Mouse (Mus musculus) layer of hippocampus, postnatal 10 days (tissue): ENCODE data around the gene Glb1l2. TPM values are rescaled to one million over a fixed set of nuclear protein-coding genes. Genes with fewer than 3 reads are reported as not detected.

Experiments
- DNase-seq, 2 experiments: peaks; one replicate each; pipeline ENCODE4 v3.0.0; 2021; ENCODE audit warnings: low spot score in 2 of 2
- long read RNA-seq: library from polyadenylated mRNA; stranded (forward); transcript quantifications from one replicate; pipeline ENCODE4 v2.0.0, GENCODE M21; 2023
- total RNA-seq, 2 experiments: library from RNA; stranded (reverse); gene quantifications; 2 replicates each; pipeline ENCODE4 v1.2.3; 2021

Gene Glb1l2
- 1 to 10 TPM; 1.0 to 1.3 TPM for total RNA-seq
- long read RNA-seq, partial matches to known transcripts, result 0 of 3 reads
- long read RNA-seq, other reads (novel, unspliced or antisense), result 0 of 3 reads

DNA sequence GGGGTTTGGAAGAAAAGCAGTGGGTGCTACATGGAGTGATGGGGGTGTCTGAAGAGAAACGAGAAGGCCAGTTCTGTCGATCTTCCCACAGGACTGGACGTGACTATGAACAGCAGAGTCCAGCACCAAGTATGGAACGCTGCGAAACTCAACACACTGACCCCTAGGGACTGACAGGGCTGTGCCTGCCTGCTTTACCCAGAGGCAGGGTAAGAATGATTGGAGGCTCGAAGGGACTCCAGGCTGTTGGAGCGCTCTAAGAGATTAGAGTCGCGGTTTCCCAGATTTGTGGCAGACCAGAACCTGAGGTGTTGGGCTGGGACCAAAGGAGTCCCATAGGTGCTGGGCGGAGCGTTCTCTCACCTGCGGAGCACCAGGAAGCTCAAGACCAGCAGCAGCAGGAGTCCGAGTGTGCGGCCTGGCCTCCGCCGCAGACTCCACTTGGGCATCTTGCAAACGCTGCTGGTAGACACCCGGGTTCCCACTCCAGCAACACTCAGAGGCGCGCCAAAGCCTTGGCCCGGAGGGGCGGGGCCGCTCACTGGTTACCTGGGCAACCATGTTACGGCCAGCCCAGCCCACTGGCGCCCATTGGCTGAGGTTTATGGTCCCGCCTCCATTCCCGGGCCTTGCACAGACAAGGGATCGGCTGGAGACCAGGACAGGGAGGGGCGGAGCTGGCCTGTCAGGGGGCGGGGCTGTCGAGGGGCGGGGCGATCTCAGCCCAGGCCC lies at the start of gene Glb1l2:
Gene Glb1l2 (minus strand): TSS at position 534 of the 732 bp plus-strand sequence.
- DNase-seq, result peak; percentile 90

DNA sequence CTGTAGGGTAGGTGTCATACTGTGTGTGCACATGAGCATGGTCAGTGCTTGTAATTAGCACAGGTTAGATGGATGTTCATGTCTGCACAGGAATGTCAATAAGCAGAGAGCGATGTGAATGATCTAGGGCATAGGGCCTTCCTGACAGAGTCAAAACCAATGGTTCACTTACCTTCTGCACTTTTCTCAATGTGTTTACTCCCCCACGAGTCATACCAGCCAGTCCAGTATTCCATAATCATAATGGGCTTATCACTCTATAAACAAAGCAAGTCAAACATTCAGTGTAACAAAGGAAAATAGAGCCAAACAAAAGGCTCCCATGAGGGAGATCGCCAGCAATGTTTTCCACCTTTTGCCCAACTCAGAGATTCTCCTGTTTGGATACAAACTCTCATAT lies 24.8 kb upstream of the Glb1l2 start:
- DNase-seq, result no peak

DNA sequence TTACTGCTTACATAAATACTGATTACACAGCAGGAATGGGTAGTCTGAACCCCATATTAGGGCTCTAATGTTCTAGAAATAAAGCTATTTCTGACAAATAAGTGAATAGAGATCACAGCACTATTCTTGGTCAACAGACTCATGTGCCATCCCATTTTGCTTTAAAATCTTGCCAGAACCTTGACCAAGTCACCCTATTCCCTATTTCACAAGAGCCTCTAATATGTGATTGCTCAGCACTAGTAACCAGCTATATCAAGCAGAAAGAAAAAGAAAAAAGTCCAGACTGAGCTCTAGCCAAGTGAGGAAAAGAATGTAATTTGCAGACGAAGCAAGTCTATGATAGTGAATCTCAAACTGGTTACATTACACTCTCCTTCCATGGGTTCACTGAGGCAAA lies 13.7 kb upstream of the Glb1l2 start:
- no peak for DNase-seq

DNA sequence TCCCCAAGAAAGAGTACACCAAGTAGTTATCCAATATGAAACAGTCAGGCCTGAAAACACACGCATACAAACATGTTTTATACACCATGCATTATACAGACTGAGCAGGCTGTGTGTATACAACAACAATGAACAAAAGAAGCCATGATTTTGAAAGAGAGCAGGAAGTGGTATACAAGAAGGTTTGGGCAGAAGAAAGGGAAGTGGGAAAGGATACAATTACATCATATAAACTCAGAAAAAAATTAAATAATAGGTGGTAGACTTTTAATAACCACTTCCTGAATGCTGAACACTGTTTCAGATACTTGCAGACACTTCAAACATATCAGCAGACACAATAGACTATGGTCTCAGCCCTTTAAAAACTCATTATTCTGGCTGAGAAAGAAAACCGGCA lies 2.5 kb upstream of the Glb1l2 start:
- DNase-seq, result no peak

DNA sequence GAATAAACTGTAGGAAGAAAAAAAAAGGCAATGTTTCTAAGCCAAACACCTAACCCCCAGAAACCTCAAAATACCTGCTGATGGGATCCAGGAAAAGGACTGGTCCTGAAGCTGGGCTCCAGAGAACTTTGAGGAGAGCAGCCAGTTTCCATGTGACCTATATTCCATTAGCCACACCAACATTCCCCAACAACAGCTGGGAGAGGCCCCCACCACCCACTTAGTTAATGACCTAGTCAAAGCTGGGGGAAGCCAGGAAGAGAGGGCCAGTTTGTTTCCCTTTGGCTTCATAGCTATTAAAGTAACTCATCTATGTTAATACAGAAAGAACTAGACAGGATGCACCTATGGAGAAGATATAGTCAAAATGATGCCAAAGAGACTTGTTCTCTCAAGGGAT lies 1.9 kb downstream of the Glb1l2 start:
- no peak for DNase-seq

DNA sequence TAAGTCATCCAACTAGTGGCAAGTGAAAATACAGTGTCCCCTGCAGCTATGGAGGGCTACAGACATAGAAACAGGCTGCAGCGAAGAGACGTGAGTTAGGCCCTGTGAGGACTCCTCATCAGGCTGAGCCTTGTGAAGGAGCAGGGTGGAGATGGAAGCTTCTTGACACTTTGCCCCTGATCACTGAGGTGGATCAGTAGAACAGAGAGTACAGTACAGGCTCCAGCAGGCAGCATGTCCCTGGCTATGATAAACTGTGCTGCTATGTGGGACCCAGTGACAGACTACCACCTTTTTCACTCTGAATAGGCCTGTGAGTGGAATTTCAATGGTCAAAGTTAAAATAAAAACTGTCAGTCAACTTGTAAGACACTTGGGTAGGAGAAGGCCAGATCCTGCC lies 5.9 kb downstream of the Glb1l2 start:
- DNase-seq, result no peak

DNA sequence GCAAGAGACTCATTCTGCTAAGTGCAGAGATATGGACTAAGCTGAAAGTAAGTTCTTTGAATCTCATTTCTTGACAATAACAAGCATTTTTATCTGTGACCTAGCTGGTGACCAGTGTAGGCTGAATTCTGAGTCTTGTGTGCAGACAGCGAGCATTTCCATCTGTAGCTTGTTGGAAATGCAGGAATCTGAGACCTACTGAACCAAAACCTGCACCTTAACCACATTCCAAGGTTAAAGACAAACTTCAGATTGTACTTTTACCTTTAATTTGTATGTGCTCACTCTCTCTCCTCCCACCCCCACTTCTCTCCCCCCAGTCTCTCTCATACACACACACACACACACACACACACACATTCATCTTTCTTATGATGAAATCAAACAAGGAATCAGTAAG lies 7.5 kb downstream of the Glb1l2 start:
- DNase-seq, result no peak

DNA sequence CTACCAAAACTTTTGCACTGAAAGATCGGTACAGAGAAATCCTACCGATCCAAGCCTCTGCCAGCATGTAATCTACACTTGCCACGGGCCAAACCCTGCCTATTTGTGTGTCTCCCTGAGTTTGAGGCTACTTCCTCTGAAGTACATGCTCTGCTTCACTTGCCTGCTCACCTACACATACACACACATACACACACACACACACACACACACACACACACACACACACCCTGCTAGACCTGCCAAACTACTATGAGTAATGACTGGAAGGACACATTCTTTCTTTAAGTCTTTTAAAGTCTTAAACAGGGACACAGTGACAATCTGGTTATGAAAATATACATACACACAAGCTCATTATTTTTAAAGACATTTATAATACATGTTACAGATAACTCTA lies 8.1 kb downstream of the Glb1l2 start:
- DNase-seq, result no peak

DNA sequence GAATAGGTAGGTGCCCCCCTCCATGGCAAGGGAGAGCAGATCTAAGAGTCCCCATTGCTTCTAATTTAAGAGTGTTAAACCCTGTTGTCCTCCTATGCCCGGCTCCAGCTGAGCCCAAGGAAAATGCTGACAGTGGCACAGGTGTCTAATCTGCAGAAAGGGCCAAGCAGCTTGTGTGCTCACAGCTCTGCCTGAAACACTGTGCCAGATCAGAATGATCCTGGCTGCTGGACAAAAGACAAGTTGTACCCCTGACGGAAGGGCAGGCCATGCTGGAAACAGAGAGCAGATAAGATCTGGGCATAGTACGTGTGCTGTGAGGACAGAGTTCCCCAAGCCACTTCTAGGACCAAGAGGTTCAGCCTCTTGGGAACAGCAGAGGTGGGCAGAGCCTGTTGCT lies 13.4 kb downstream of the Glb1l2 start:
- DNase-seq, result no peak

DNA sequence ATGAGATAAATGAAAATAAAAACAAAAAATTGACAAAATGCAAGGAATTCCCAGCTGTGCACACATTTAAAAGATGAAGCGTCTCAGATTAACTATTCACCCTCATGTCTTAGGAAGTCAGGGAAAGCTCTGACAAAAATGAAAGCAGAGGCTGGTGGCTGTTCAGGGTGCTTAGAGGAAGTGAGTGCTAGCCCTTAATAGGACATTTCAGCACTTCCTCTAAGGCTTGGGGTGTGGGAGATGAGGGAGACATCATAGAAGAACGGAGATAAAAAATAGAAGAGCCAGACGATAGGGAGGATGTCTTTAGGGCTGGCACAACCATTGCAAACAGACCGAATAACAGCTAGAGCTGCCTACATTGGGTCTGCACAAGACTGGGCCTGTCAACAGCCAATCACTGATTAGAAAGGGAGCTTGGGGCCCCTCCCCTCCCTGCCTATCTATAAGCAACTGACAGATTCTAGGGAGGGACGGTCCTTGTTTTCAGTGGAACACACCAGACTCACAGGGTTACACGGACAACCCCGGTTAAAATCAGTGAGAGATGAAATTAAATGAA lies 22.8 kb downstream of the Glb1l2 start:
- DNase-seq, result no peak

DNA sequence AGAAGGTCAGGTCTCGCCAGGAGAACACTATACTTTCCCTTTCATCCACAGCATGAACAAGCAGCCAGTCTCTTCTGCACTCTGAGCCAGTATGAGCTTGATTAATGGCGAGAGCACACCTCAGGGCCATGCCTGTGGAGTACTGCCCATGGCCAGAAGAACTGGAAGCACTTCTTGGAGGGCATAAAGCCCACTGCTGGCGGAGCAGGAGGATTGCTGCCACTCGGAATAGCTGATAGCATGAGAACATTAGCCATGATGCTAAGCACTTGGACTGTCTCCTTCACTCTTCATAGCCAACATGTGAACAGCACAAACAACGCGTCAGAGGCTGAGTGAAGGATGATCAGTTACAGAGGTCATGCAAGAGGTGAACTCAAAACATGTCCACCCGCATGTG lies 27.8 kb downstream of the Glb1l2 start:
- no peak for DNase-seq

DNA sequence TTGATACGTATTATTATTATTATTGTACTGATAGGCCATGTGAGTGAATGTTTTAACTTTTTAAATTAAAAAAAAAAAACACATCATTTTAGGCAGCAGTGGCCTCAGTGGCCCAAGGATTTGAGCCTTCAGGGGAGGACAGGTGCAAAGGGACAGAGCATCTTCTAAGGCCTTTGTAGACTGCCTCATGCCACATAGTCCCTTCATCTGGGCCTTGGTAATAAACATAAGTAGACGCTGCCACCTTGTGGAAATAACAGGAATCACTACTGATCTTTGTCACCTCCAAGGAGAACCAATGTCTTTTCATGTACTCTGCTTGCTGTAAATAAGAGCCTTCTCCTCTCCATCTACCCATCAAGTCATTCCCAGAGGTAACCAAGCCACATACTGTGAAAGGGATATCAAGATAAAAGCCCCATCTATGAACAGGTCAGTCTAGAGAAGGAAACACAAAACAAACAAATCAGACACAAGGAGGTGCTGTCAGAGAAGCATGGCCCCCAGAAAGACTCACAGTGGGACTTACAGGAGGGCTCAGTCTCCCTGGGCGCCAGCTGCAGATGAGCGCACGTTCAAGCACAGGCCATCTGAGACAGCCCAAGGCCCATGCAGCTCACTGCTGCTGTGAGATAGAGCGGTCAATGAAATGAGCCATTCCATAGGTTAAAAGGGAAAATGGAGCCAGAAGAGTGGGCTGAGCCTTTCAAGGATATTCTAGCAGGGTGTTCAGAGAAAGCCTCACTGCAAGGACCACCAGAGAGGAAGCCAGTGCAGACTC lies 30.0 kb downstream of the Glb1l2 start:
- DNase-seq, result peak; percentile 49 to 68

DNA sequence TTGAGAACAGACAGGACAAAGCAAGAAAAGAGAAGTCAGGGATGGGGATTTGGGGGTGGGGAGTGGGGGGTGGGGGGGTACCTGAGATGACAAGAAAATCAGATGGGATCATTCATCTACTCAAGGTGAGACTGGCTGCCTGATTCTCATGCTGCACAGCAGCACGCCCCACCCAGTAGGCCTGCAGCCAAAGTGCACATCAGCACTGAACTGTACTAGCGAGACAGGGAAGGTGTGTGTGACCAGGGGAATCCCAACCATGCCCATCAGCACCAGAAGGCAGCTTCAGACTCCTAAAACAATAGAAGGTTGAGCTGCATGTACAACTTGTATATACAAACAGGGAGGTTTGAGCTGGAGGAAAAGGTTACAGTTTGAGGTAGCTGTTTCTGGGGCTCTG lies 30.6 kb downstream of the Glb1l2 start:
- DNase-seq, result no peak

DNA sequence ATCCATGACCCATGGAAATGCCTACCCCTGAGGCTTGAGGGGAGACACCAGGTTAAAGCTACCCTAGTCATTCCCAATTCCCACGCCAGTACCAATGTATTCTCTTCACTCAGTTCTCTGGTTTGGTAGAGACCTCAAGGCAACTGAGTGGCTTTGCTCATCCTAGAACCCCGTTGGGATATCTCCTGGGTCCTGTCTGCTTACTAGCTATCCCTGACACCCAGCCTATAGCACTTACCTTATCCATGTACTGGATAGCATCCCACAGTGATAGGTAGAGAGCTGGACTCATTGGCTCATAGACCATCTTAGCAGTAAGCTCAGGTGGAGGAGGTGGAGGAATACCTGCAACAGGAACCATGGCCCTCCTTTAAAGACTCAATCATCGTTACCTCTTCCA lies 38.1 kb downstream of the Glb1l2 start:
- DNase-seq, result no peak

DNA sequence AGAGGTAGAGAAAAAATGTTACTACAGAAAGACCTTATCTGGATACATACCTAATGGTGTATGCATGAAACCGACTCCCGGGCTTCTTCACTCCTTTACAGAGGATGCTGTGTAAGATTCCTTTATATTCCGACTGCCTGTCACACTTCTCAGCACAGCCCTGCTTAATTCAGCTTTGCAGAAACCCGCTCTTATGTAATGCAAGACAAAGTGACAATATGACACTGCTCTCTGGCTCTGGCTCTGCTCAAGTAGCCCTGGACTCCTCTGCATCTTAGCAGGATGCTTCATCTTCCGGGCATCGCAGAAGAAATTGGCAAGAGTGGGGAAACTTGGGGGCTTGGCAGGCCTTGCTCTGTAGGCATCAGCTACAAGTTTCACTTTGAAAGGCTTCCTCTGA lies 43.8 kb downstream of the Glb1l2 start:
- DNase-seq, result no peak

DNA sequence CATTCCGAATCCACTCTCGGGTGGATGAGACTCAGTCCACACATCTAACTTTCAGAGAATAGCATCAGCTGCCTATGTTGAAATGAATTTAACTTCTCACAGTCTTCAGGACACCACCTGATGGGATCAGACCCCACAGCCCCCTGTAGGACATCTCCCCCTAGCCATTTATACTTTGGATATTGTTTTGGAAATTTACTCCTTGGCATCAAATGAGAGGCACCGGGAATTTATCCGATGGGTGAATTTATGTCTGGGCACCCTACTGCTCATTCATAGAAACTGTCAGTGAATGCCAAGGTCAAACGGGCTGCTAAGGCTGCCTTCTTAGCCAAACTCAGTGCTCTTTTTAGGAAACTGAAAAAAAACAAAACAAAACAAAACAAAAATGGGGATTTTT lies 45.7 kb downstream of the Glb1l2 start:
- no peak for DNase-seq

DNA sequence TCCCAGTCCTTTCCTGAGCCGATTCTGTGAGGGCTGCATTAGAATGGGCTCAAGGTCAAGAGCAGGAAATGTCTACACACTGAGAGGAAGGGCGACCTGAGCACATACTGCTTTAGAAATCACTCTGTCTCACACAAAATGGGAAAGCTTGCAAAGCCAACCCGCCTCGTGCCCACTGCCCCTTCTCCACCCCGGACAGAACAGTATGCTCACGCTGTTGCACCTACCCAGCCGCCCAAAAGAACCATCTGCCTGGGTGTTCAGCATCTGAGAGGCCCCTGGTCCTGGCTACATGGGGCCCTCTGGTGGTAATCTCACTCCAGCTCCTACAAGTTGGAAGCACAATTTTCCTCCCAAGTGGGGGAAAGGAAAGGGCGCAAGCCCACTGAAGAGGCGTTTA lies 46.2 kb downstream of the Glb1l2 start:
- peak; percentile 68 to 78 for DNase-seq

DNA sequence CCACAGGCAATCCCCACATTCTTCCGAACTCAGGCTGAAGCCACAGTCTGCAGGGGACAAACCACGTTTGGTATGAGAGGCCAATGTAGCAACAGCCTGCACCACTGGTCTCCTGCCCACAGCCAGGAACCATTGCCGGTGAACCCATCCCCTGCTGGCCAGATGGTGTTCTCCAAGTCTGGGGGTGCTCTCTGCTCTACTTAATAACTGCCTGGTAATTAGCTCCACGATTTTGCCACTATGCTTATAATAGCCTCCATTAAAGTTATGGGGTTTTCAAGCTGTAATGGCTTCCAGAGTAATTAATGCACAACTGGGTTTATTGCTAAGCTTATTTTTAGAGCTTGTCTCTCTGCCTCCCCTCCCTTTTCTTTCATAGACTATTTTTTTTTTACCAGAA lies 57.4 kb downstream of the Glb1l2 start:
- no peak for DNase-seq

DNA sequence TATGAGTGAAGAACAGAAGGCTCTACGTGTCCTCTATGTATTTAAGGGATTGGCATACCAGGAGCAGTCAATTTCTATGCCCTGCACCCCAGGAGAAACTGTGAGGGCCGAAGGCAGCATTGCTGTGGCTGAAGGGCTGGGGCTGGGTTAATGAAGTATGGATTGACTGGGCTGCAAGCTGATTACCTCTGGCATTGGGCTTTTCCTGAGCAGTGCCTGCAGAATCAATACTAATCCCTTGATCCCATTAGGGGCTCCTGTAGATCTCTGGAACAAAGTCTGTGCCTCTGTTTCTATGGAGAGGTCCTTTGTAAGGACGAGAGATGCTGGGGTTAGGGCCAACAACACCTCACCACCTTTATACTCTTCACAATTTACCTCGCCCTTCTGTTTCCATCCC lies 59.1 kb downstream of the Glb1l2 start:
- no peak for DNase-seq

DNA sequence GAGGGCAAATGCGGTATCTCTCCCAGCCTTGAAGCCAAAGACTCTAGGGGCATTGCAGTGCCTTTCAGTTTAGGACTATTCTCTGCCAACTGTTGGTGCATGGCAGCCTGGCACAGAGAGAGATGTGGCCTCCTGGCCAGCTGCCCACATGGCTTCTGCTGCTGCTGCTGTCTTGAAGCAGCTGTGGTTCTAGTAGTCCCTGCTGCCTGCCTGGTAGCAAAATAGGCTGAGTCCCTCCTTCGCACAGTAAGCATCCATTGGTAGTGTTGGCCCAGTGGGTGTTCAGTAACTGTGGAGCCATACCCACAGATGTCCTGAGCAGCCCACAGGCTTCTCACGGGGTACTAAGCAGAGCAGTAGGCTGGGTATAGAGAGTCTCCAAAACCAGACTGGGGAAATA lies 63.5 kb downstream of the Glb1l2 start:
- DNase-seq, result peak; percentile 50 to 52

DNA sequence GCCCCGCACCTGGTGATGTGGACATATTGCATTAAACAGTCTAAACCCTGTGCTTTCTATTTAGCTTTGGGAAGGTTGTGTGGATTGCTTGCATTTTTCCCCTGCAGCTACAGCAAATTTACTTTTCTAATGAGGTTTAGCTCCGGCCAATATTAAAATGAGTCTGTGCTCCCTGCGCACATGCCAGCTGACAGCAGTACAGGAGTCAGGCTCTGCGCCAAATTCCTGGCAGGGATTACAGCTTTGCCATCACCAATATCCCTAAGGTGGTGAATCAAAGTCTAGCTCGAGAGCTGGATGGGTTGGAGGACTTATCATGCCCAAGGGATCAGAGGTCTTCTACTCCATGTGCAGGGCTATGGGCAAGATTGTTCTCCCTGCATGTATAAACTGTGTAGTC lies 69.2 kb downstream of the Glb1l2 start:
- peak in 1 of 2 experiments; percentile 57 for DNase-seq

DNA sequence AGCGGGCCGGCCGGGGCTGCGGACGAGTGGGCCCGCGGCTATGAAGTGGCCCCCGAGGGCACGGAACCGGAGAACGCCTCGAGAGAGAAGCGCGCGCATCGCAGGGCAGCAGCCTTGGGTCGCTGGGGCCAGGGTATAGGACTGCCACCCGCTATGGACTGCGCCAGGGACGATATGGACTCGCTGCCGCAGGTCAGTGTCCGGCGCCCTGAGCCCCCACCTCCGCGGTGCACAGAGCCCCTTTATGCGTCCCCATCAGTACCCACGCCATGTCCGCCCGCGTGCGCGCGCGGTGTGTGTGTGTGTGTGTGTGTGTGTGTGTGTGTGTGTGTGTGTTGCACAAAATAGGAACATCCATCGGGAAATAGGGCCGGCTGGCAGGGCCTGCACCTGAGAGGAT lies 72.3 kb downstream of the Glb1l2 start:
- peak; percentile 56 to 69 for DNase-seq
